Mouse (Mus musculus) granulocyte monocyte progenitor cell, adult 5-6 weeks (primary cell): ENCODE results near the gene Gcnt1. TPM values are rescaled to one million over a fixed set of nuclear protein-coding genes. Genes with fewer than 3 reads are reported as not detected.
A peak's percentile ranks its signal among the peaks of the same experiment; 100 is the strongest.

Experiments
- ATAC-seq: replicated peaks from 2 replicates; pipeline ENCODE4 v1.8.0; 2016; ENCODE audit warnings: mild to moderate bottlenecking, moderate TSS enrichment, inconsistent platforms; ENCODE audit not compliant: poor library complexity, severe bottlenecking
- total RNA-seq, 2 experiments: library from RNA; stranded (forward) in 1 of 2; stranded (reverse) in 1 of 2; fragments of 200-712, 200-1000 nt in 1 of 2; fragments of >200 nt in 1 of 2; fragmentation: Nextera tagmentation in 1 of 2; gene quantifications; 2 replicates each; pipeline ENCODE4 v1.2.3; 2014 to 2017

Gene Gcnt1
- total RNA-seq, 2 experiments from 2014 or later, result 18.2 to 27.4 TPM

DNA sequence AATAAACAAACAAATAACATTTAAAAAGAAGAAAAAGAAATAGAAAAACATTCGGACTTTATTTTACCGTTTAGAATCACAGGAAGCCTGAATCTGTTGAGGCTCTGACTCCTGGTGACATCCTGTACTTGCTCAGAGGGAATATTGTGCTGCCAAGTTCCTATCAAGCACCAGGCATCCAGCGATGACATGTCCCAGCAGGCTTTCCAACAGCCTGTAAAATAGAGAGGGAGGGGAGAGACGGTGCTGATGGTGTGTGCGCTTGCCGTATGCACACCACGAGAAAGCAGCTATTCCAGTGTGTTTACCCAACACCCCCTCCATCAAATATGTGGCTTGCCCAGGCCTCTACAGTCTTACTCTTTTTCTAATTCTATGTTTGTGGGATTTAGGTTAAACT is 39.6 kb downstream of the Gcnt1 start:
- no peak for ATAC-seq

DNA sequence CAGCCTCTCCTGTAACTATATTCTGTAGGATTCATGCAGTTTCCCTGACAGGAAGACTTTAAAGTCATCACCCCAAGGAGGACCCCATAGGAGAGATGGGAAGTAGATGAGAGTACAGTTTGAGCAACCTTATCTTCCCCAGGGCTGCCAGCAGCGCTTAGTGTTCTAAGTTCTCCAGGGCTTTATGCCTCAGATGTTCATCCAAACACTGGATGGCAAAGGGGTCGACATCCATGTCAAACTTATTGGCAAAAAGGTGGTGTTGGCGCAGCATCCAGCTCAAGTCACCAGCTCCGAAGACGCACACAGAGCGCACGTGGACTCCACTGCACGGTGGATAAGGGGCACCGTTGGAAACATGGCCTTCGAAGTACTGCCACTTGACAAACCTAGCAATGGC is 43.7 kb downstream of the Gcnt1 start:
- no peak for ATAC-seq

- ATAC-seq, result no peak
Measured at GRCm38 (mm10) chr19:17327881-17328404, 44.7 kb downstream of the Gcnt1 start.

GRCm38 (mm10) chr19:17323689-17324241 is 48.9 kb downstream of the Gcnt1 start:
- ATAC-seq, result no peak

GRCm38 (mm10) chr19:17323006-17323688 is 49.5 kb downstream of the Gcnt1 start:
- ATAC-seq, result no peak

- peak; percentile 94 for ATAC-seq
Measured at GRCm38 (mm10) chr19:17319770-17320169, 52.9 kb downstream of the Gcnt1 start.

DNA sequence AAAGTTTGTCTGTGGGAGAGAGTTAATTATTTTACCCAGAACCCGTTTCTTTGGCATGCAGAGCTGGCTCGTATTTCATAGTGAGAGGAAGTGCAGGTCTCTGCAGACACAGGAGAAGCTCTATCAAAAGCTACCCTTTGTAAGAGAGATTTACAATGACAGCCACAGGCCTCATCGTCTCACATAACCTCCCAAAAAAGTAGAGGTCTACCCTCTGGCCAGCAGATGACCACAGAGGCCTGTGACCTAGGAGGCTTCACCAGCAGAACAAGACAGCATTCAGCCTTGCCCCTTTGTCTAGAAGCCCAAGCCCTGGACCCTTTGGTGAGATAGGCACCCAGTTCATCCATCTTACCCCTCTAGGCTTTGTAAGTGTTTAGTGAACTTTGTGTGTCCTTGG is 53.9 kb downstream of the Gcnt1 start:
- no peak for ATAC-seq

DNA sequence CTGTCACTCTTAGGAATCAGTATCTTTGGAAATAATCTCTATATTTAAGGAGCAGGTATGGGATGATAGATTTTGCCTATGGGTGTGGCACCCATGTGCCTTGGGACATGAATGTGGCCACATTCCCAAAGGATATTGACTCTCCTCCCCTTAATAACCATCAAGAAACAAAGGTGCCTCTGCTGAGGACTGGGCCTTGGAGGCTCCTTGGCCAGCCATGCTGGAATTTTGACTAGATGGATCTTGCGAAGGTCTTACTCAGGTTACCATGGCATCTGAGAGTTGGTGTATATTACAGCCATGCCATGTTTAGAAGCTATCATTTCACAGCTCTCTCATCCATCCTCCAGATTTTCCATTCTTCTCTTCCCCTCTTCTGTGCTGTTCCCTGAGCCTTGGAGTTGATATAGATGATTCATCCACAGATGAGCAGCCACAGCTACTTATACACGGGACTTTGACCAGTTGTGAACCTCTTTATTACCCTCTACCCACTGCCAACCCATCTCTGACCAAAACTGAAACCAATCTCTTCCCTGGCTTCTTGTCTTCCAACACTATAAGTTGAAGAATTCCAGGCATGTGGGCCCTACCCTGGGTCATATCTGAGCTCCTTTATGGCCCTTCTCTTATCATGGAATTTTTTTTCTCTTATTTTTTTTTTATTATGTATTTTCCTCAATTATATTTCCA is 56.2 kb downstream of the Gcnt1 start:
- no peak for ATAC-seq

DNA sequence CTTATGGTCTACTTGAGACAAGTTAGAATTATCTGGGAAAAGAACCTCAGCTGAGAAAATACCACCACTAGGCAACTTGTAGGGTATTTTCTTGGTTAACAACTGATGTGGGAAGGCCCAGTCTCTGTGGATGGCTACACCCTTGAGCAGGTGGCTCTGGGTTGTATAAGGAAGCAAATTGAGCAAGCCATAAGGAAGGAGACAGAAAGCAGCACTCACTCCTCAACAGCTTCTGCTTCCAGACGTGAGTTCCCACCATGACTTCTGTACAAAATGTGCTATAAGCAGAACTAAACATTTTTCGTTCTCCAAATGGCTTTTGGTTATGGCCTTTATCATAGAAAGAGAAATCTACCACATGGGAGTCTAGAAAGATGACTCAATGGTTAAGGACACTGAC is 58.2 kb downstream of the Gcnt1 start:
- ATAC-seq, result peak; percentile 98

DNA sequence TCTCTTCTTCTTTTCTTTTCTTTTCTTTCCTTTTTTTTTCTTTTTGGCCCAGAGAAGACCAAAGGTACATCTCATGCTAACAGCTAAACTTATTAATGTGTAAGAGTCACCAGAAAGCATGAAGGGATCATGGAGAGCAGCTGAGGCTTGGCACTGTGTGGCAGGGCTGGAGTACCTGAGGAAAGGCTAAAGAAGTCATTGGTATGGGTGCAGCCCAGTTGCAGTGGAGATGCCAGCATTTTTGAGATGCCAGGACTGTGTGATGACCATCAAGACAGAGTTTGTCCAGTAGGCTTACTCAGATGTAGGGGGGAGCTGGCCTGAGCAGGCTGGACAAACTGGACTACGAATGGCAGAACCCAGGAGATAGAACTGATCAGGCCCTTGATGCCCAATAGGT is 58.9 kb downstream of the Gcnt1 start:
- ATAC-seq, result no peak

DNA sequence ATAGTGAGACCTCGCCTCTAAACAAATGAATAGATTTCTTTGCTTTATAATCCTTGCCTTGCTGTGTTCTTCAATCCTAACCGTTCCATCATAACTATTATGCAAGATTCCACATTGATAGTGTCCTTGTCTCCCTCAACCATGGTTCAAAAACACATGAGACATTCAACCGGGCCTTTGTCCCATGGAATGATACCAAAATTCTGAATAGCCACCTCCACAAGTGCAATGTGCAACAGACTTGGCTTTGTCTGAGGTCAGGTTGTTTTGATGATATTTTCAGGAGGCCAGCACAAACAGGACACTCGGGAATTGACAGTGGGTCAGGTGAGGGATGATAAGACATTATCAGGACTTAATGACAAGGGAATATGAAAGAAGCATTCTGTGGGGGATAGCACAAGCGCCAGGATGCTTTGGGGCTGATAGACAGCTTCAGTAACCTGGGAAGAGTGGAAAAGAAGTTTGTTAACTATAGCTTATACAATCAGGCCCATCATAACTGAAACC is 59.9 kb downstream of the Gcnt1 start:
- no peak for ATAC-seq

GRCm38 (mm10) chr19:17311501-17311900 is 61.1 kb downstream of the Gcnt1 start:
- no peak for ATAC-seq

GRCm38 (mm10) chr19:17311031-17311430 is 61.6 kb downstream of the Gcnt1 start:
- no peak for ATAC-seq

- peak; percentile 77 for ATAC-seq
Measured at GRCm38 (mm10) chr19:17296081-17296480, 76.6 kb downstream of the Gcnt1 start.

GRCm38 (mm10) chr19:17295211-17295766 is 77.4 kb downstream of the Gcnt1 start:
- ATAC-seq, result peak; percentile 49; the same call in 1 of the 2 replicates

DNA sequence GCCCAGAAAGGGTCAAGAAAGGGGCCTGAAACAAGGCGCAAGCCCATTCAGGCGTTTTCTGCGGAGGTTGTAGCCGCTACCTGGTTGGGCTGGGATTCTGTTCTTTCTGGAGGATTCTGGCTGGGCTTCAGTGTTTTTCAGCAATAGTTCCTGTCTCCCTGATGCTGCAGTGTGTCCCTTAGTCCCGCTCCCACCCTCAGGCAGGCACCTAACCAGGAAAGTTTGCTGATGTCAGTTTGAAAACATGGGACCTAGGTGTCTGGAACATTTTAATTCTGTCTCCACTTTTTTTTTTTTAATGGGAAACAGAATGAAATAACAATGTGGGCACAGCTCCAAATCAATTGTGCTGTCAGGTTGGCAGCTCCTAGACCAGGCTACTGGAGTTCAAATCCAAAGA is 78.5 kb downstream of the Gcnt1 start:
- ATAC-seq, result no peak

DNA sequence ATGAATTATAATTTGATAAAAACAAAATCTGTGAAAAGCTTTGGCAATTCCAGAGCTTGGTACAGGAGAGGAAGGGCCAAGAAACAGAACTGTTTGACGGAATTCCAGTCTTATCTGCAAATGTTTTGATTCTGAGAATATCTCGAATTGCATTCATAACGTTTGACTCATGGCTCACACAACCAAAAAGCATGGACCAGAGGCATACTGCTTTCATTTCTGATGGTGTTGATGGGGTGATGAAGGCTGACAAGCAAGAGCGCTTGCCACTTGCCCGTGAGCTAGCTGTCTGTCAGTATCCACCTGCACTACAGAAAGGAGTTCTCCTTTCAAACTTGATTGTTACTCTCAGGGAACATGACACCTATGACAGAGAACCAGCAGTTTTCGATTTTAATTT is 83.1 kb downstream of the Gcnt1 start:
- ATAC-seq, result no peak

GRCm38 (mm10) chr19:17286004-17286403 is 86.6 kb downstream of the Gcnt1 start:
- no peak for ATAC-seq

- no peak for ATAC-seq
Measured at GRCm38 (mm10) chr19:17283317-17283716, 89.3 kb downstream of the Gcnt1 start.

- ATAC-seq, result peak; percentile 91
Measured at GRCm38 (mm10) chr19:17278381-17279051, 94.1 kb downstream of the Gcnt1 start.
